Mouse (Mus musculus): ENCODE data around the gene Map4. TPM values are rescaled to one million over a fixed set of nuclear protein-coding genes. Genes with fewer than 3 reads are reported as not detected.
A peak's percentile ranks its signal among the peaks of the same experiment; 100 is the strongest.

Map4 gene
- polyA plus RNA-seq, 1 experiment from 2014 or later, result 76.2 TPM

GRCm38 (mm10) chr9:109985416-109985815 is 54.2 kb downstream of the Map4 start:
- no peaks in the 10 kb centered on the region for H3K9me3 ChIP-seq (ENCODE audit: control insufficient read depth, low read length)
- ATAC-seq (replicated peaks; ENCODE audit: low FRiP score), result peak; percentile 72; the same call in 1 of the 2 replicates
- H3K36me3 ChIP-seq (ENCODE audit: control insufficient read depth, insufficient read depth, low read length), result no peaks in the 10 kb centered on the region
- WGBS, result 29% methylated on average over 4 of the region's 4 CpGs
- H3K4me2 ChIP-seq (ENCODE audit: low read depth, low read length, severe bottlenecking), result no peak overlapping the region
- no peak overlapping the region for H3K27ac ChIP-seq (ENCODE audit: low read depth, low read length)
- H3K4me3 ChIP-seq (ENCODE audit: low read depth, low read length), result no peak overlapping the region
- H3K4me1 ChIP-seq (replicated peaks; ENCODE audit: control insufficient read depth, insufficient read depth, low read length), result no peaks in the 10 kb centered on the region
- no peaks in the 10 kb centered on the region for H3K27me3 ChIP-seq (ENCODE audit: control insufficient read depth, insufficient read depth, low read length)
- DNase-seq (ENCODE audit: low spot score), result peak; percentile 73
- no peak overlapping the region for H3K9ac ChIP-seq (ENCODE audit: low read length)

- ATAC-seq (replicated peaks; ENCODE audit: low FRiP score), result no peak
- Histone ChIP-seq H3K27ac (ENCODE audit: low read depth, low read length) (no peak overlapping the region), H3K4me1 (replicated peaks; ENCODE audit: control insufficient read depth, insufficient read depth, low read length) (no peaks in the 10 kb centered on the region), H3K4me2 (ENCODE audit: low read depth, low read length, severe bottlenecking) (no peak overlapping the region), H3K9me3 (ENCODE audit: control insufficient read depth, low read length) (no peaks in the 10 kb centered on the region), H3K27me3 (ENCODE audit: control insufficient read depth, insufficient read depth, low read length) (no peaks in the 10 kb centered on the region), H3K36me3 (ENCODE audit: control insufficient read depth, insufficient read depth, low read length) (no peaks in the 10 kb centered on the region), H3K4me3 (ENCODE audit: low read depth, low read length) (no peak overlapping the region), H3K9ac (ENCODE audit: low read length) (no peak overlapping the region)
- WGBS, result 95% methylated on average over 1 of the region's 1 CpGs
- DNase-seq (ENCODE audit: low spot score), result no peak
These were observed 57.8 kb downstream of the Map4 start for GRCm38 (mm10) chr9:109989084-109989483.

- H3K4me2 ChIP-seq (ENCODE audit: low read depth, low read length, severe bottlenecking), result no peak overlapping the region
- H3K4me1 ChIP-seq (replicated peaks; ENCODE audit: control insufficient read depth, insufficient read depth, low read length), result no peaks in the 10 kb centered on the region; the same call in 1 of the 2 replicates
- 93% methylated on average over 4 of the region's 4 CpGs for WGBS
- no peak overlapping the region for H3K27ac ChIP-seq (ENCODE audit: low read depth, low read length)
- ATAC-seq (replicated peaks; ENCODE audit: low FRiP score), result no peak
- H3K9ac ChIP-seq (ENCODE audit: low read length), result no peak overlapping the region
- no peak for DNase-seq (ENCODE audit: low spot score)
- no peaks in the 10 kb centered on the region for H3K9me3 ChIP-seq (ENCODE audit: control insufficient read depth, low read length)
- no peaks in the 10 kb centered on the region for H3K27me3 ChIP-seq (ENCODE audit: control insufficient read depth, insufficient read depth, low read length)
- H3K36me3 ChIP-seq (ENCODE audit: control insufficient read depth, insufficient read depth, low read length), result no peaks in the 10 kb centered on the region
- H3K4me3 ChIP-seq (ENCODE audit: low read depth, low read length), result no peak overlapping the region
These were observed 66.2 kb downstream of the Map4 start for GRCm38 (mm10) chr9:109997441-109997840.

GRCm38 (mm10) chr9:110001946-110002345 is 70.7 kb downstream of the Map4 start:
- H3K9ac ChIP-seq (ENCODE audit: low read length), result no peak overlapping the region
- H3K27ac ChIP-seq (ENCODE audit: low read depth, low read length), result no peak overlapping the region
- no peaks in the 10 kb centered on the region for H3K9me3 ChIP-seq (ENCODE audit: control insufficient read depth, low read length)
- no peak overlapping the region for H3K4me3 ChIP-seq (ENCODE audit: low read depth, low read length)
- no peaks in the 10 kb centered on the region; the same call in 1 of the 2 replicates for H3K4me1 ChIP-seq (replicated peaks; ENCODE audit: control insufficient read depth, insufficient read depth, low read length)
- no peaks in the 10 kb centered on the region for H3K27me3 ChIP-seq (ENCODE audit: control insufficient read depth, insufficient read depth, low read length)
- no peaks in the 10 kb centered on the region for H3K36me3 ChIP-seq (ENCODE audit: control insufficient read depth, insufficient read depth, low read length)
- DNase-seq (ENCODE audit: low spot score) (no peak), ATAC-seq (replicated peaks; ENCODE audit: low FRiP score) (no peak)
- WGBS, result 43% methylated on average over 1 of the region's 1 CpGs
- H3K4me2 ChIP-seq (ENCODE audit: low read depth, low read length, severe bottlenecking), result no peak overlapping the region

- ATAC-seq (replicated peaks; ENCODE audit: low FRiP score) (0 out of 2 replicates have a peak, but pooled peaks have one; percentile 46), DNase-seq (ENCODE audit: low spot score) (no peak)
- H3K4me3 ChIP-seq (ENCODE audit: low read depth, low read length), result no peak overlapping the region
- peak overlapping the region; percentile 44; the same call in 1 of the 2 replicates for H3K27ac ChIP-seq (ENCODE audit: low read depth, low read length)
- H3K4me2 ChIP-seq (ENCODE audit: low read depth, low read length, severe bottlenecking), result no peak overlapping the region
- H3K4me1 ChIP-seq (replicated peaks; ENCODE audit: control insufficient read depth, insufficient read depth, low read length), result no peaks in the 10 kb centered on the region; the same call in 1 of the 2 replicates
- 65% methylated on average over 3 of the region's 3 CpGs for WGBS
- no peak overlapping the region for H3K9ac ChIP-seq (ENCODE audit: low read length)
- no peaks in the 10 kb centered on the region for H3K27me3 ChIP-seq (ENCODE audit: control insufficient read depth, insufficient read depth, low read length)
- H3K36me3 ChIP-seq (ENCODE audit: control insufficient read depth, insufficient read depth, low read length), result no peaks in the 10 kb centered on the region
- no peaks in the 10 kb centered on the region for H3K9me3 ChIP-seq (ENCODE audit: control insufficient read depth, low read length)
These were observed 71.2 kb downstream of the Map4 start for GRCm38 (mm10) chr9:110002413-110002812.

GRCm38 (mm10) chr9:110019224-110019623 is 88.0 kb downstream of the Map4 start:
- no peak overlapping the region for H3K9ac ChIP-seq (ENCODE audit: low read length)
- 78% methylated on average over 7 of the region's 7 CpGs for WGBS
- no peaks in the 10 kb centered on the region for H3K9me3 ChIP-seq (ENCODE audit: control insufficient read depth, low read length)
- no peaks in the 10 kb centered on the region for H3K4me1 ChIP-seq (replicated peaks; ENCODE audit: control insufficient read depth, insufficient read depth, low read length)
- no peak overlapping the region for H3K27ac ChIP-seq (ENCODE audit: low read depth, low read length)
- H3K4me3 ChIP-seq (ENCODE audit: low read depth, low read length), result no peak overlapping the region
- no peak for DNase-seq (ENCODE audit: low spot score)
- no peak for ATAC-seq (replicated peaks; ENCODE audit: low FRiP score)
- no peaks in the 10 kb centered on the region for H3K36me3 ChIP-seq (ENCODE audit: control insufficient read depth, insufficient read depth, low read length)
- H3K4me2 ChIP-seq (ENCODE audit: low read depth, low read length, severe bottlenecking), result no peak overlapping the region
- no peaks in the 10 kb centered on the region for H3K27me3 ChIP-seq (ENCODE audit: control insufficient read depth, insufficient read depth, low read length)

- ATAC-seq (replicated peaks; ENCODE audit: low FRiP score) (no peak), DNase-seq (ENCODE audit: low spot score) (no peak)
- no peak overlapping the region for H3K27ac ChIP-seq (ENCODE audit: low read depth, low read length)
- H3K9me3 ChIP-seq (ENCODE audit: control insufficient read depth, low read length), result no peaks in the 10 kb centered on the region
- no peak overlapping the region for H3K4me3 ChIP-seq (ENCODE audit: low read depth, low read length)
- H3K9ac ChIP-seq (ENCODE audit: low read length), result no peak overlapping the region
- no peaks in the 10 kb centered on the region for H3K4me1 ChIP-seq (replicated peaks; ENCODE audit: control insufficient read depth, insufficient read depth, low read length)
- WGBS, result 69% methylated on average over 5 of the region's 5 CpGs
- H3K4me2 ChIP-seq (ENCODE audit: low read depth, low read length, severe bottlenecking), result no peak overlapping the region
- no peaks in the 10 kb centered on the region for H3K27me3 ChIP-seq (ENCODE audit: control insufficient read depth, insufficient read depth, low read length)
- H3K36me3 ChIP-seq (ENCODE audit: control insufficient read depth, insufficient read depth, low read length), result no peaks in the 10 kb centered on the region
These were observed 89.1 kb downstream of the Map4 start for GRCm38 (mm10) chr9:110020405-110020804.

GRCm38 (mm10) chr9:110021463-110021862 is 90.2 kb downstream of the Map4 start:
- 100% methylated on average over 1 of the region's 1 CpGs for WGBS
- no peak overlapping the region for H3K4me3 ChIP-seq (ENCODE audit: low read depth, low read length)
- no peak overlapping the region for H3K9ac ChIP-seq (ENCODE audit: low read length)
- no peak for DNase-seq (ENCODE audit: low spot score)
- H3K27ac ChIP-seq (ENCODE audit: low read depth, low read length), result no peak overlapping the region
- no peak overlapping the region for H3K4me2 ChIP-seq (ENCODE audit: low read depth, low read length, severe bottlenecking)
- no peaks in the 10 kb centered on the region for H3K4me1 ChIP-seq (replicated peaks; ENCODE audit: control insufficient read depth, insufficient read depth, low read length)
- H3K27me3 ChIP-seq (ENCODE audit: control insufficient read depth, insufficient read depth, low read length), result no peaks in the 10 kb centered on the region
- no peaks in the 10 kb centered on the region for H3K9me3 ChIP-seq (ENCODE audit: control insufficient read depth, low read length)
- no peak for ATAC-seq (replicated peaks; ENCODE audit: low FRiP score)
- no peaks in the 10 kb centered on the region for H3K36me3 ChIP-seq (ENCODE audit: control insufficient read depth, insufficient read depth, low read length)

- Histone ChIP-seq H3K4me2 (ENCODE audit: low read depth, low read length, severe bottlenecking) (no peak overlapping the region), H3K36me3 (ENCODE audit: control insufficient read depth, insufficient read depth, low read length) (no peaks in the 10 kb centered on the region), H3K9me3 (ENCODE audit: control insufficient read depth, low read length) (no peaks in the 10 kb centered on the region), H3K27ac (ENCODE audit: low read depth, low read length) (no peak overlapping the region), H3K9ac (ENCODE audit: low read length) (no peak overlapping the region), H3K4me1 (replicated peaks; ENCODE audit: control insufficient read depth, insufficient read depth, low read length) (no peaks in the 10 kb centered on the region), H3K27me3 (ENCODE audit: control insufficient read depth, insufficient read depth, low read length) (no peaks in the 10 kb centered on the region), H3K4me3 (ENCODE audit: low read depth, low read length) (no peak overlapping the region)
- 97% methylated on average over 2 of the region's 2 CpGs for WGBS
- no peak for ATAC-seq (replicated peaks; ENCODE audit: low FRiP score)
- DNase-seq (ENCODE audit: low spot score), result no peak
These were observed 90.9 kb downstream of the Map4 start for GRCm38 (mm10) chr9:110022151-110022550.

Data from forebrain, embryonic 11.5 days (tissue).